Mouse (Mus musculus) layer of hippocampus, postnatal 25 days (tissue): Measurements from ENCODE around the gene P2rx7. TPM values are rescaled to one million over a fixed set of nuclear protein-coding genes. Genes with fewer than 3 reads are reported as not detected.
"Not testable (repeated sequence)": the region's sequence is repeated elsewhere in the genome, so short reads cannot be mapped to it uniquely, and the experiment has no call there.

Experiments used
- DNase-seq, 2 experiments: peaks; one replicate each; pipeline ENCODE4 v3.0.0; 2022; ENCODE audit warnings: mixed read lengths in 2 of 2, low spot score in 1 of 2; ENCODE audit errors: extremely low spot score in 1 of 2
- total RNA-seq, 2 experiments: library from RNA; stranded (reverse); gene quantifications; 2 replicates each; pipeline ENCODE4 v1.2.3; 2021

Gene P2rx7
- total RNA-seq, 2 experiments from 2014 or later: 7.0 to 10.8 TPM

DNA sequence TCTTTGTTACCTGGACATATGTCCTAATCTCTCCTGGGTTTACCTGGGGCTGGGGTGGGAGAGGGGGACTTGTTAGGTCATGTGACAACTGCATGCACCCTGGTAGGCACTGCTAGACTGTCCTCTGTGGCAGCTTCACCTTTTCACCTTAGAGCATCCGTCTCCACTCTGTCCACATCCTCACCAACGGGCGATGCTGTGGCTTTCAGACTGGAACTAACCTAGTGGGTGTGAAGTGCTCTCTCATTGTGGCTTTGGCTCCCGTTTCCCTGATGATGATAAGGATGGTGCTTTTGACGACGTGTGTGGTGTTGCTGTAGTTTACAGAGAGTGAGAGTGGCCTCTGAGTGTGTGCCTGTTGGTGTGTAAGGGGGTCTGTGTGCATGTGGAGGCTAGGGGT lies 1.6 kb downstream of the P2rx7 start:
- no peak for DNase-seq

DNA sequence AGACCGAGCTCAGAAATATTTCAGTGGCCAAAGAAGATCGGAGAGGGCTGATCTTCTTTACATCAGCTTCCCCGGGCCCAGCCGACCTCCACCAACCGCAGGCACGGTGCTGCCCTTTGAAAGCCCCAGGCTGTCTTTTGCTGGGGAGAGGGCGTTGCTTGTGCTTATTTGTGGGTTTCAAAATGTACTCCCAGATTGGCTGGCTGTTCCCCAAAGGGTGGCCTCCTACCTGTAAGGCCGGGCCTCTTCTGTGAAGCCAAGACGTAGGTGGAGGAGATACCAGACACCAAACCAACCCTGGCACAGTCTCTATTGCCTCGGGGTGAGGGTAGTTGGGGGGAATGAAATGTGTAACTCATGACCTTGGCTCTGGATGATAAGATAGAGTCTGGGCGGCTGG lies 2.3 kb downstream of the P2rx7 start:
- no peak for DNase-seq

- no peak for DNase-seq
These were observed 3.7 kb downstream of the P2rx7 start for GRCm38 (mm10) chr5:122647256-122647924.

DNA sequence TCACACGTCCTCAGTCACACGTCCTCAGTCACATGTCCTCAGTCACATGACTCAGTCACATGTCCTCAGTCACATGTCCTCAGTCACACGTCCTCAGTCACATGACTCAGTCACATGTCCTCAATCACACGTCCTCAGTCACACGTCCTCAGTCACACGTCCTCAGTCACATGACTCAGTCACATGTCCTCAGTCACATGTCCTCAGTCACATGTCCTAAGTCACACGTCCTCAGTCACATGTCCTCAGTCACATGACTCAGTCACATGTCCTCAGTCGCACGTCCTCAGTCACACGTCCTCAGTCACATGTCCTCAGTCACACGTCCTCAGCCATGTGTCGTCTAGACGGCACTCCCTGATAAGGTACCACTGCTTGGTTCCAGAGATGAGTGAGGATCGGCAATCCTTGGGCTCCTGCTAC lies 4.3 kb downstream of the P2rx7 start:
- DNase-seq: not testable (repeated sequence)

GRCm38 (mm10) chr5:122649264-122649663 lies 5.6 kb downstream of the P2rx7 start:
- no peak for DNase-seq

- DNase-seq: no peak
These were observed 6.4 kb downstream of the P2rx7 start for GRCm38 (mm10) chr5:122650100-122650499.

GRCm38 (mm10) chr5:122652506-122652905 lies 8.8 kb downstream of the P2rx7 start:
- no peak for DNase-seq

DNA sequence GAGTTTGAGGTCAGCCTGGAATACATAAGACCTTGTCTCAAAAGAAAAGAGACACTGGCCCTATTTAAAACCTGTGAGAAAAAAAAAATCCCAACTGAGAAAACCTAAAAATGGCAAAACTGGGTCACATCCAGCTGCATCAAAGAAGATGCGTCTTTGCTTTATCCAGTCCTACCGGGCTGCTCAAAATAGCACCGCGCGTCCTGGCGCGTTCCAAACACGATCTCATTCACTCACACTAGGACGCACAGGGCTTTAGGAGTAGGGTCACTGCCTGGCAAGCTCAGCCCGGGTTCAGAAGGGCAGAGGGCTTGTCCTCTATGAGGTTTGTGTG lies 9.4 kb downstream of the P2rx7 start:
- DNase-seq: no peak

GRCm38 (mm10) chr5:122653446-122654267 lies 9.9 kb downstream of the P2rx7 start:
- DNase-seq: no peak

GRCm38 (mm10) chr5:122654268-122654573 lies 10.5 kb downstream of the P2rx7 start:
- DNase-seq: no peak

DNA sequence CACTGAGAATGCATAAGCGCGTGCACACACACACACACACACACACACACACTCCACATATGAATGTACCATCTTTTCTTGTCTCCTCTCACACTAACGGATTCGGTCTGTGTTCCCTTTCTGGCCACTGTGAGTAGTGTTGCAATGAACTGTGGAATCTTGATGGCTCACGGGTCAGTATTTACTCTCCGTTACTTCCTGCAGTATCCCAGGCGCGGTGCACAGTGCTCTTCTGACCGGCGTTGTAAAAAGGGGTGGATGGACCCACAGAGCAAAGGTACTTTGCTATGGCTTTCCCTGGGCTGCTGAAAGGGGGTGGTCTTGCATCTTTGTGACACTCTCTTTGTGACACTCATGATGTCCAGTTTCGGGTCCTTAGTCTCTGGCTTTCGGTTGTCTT lies 13.1 kb downstream of the P2rx7 start:
- DNase-seq: no peak

DNA sequence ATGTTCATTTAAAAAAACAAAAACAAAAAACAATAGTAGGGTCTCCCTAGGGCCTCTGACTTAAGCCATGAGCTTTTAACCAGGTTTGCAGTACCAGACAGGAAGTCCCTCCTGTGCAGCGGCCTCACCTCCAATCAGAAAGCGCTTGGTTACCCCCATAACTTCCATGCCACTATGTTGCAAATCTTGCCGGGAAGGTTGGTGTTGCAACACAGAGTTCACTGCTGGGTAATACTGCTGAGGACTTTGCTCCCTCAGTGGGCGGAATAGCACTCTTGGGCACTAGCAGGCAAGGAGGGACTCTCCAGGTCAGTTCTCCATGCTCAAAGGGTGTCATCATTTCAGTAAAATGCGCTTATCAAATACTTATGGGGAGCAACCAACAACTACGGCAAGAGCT lies 18.8 kb downstream of the P2rx7 start:
- DNase-seq: no peak

- DNase-seq: no peak
These were observed 21.3 kb downstream of the P2rx7 start for GRCm38 (mm10) chr5:122665036-122665435.

- DNase-seq: no peak
These were observed 25.5 kb downstream of the P2rx7 start for GRCm38 (mm10) chr5:122668981-122669897.

GRCm38 (mm10) chr5:122671641-122672040 lies 27.9 kb downstream of the P2rx7 start:
- not testable (repeated sequence) for DNase-seq

GRCm38 (mm10) chr5:122672298-122672697 lies 28.6 kb downstream of the P2rx7 start:
- no peak for DNase-seq

DNA sequence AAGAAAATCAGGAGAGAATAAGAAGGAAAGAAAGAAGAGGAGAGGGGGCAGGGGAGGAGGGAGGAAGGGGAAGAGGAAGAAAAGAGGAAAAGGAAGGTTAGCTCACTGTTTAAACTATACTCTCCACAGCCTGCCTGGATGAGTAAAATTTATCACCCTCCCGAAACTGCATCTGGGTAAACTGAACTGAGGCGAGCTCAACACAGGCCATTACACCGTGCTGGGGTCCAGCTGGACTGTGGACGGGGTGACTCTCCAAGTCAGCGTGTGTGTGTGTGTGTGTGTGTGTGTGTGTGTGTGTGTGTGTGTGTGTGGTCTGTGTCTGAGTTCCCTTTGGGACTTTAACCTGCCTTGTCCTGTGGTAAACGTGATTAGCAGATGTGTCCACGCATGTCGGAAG lies 32.3 kb downstream of the P2rx7 start:
- no peak for DNase-seq

GRCm38 (mm10) chr5:122677983-122678382 lies 34.3 kb downstream of the P2rx7 start:
- DNase-seq: no peak

GRCm38 (mm10) chr5:122679881-122680280 lies 36.2 kb downstream of the P2rx7 start:
- no peak for DNase-seq

DNA sequence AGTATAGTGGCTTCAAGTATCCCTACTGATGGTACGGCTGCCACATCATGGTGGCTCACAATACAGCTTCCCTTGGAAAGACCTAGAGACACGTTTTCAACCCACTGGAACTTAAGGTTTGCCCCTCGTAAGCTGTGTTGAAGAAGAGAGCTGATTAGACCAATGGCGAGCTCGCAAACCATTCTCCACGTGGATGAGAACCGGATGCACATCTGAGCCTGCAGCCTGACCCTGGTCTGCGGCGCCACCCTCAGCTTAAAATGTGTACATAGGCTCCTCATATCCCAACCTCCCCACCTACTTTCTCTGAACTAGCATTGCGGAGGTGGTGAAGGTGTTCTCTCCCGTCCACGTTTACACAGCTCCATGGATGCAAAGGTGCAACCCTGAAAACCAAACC lies 37.6 kb downstream of the P2rx7 start:
- no peak for DNase-seq

DNA sequence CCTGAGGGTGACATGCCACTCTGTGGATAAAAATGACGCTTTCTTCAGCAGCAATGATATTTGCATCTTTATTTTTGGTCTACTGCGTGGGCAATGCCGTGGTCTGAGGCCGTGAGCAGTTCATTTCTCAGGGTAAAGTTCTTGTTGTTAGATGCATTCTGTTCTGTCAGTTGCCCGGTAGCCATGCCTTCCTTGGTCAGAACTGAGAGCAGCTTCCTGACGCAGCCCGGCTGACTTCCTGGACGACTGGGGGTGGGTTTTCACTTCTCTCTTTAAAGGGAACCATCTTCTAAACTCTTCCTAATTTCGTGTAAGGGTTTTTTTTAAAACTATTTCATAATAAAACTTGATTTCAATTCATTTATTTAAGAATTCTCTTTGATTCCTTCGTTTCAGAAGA lies 40.2 kb downstream of the P2rx7 start:
- DNase-seq: no peak
